Mouse (Mus musculus) CH12.LX (cell line): Measurements from ENCODE around the gene Amhr2.

Experiments used
- CTCF ChIP-seq, 2 experiments: IDR thresholded peaks in 1 of 2; conservative IDR thresholded peaks in 1 of 2; 2 replicates each; pipeline ENCODE4 v1.5.1; 2011 to 2012; ENCODE audit warnings: low read depth in 2 of 2, low read length in 2 of 2, improper control_type of control experiment in 1 of 2, inconsistent platforms in 1 of 2, mild to moderate bottlenecking in 1 of 2, moderate library complexity in 1 of 2
- EP300 ChIP-seq: IDR thresholded peaks from 2 replicates; pipeline ENCODE4 v1.6.1; 2011; ENCODE audit warnings: low read length, improper control_type of control experiment
- MAFK ChIP-seq: IDR thresholded peaks from 2 replicates; pipeline ENCODE4 v1.6.1; 2011; ENCODE audit warnings: low read length, improper control_type of control experiment; ENCODE audit not compliant: insufficient replicate concordance
- NELFE ChIP-seq: IDR thresholded peaks from 2 replicates; pipeline ENCODE4 v1.6.1; 2011; ENCODE audit warnings: low read depth, low read length, improper control_type of control experiment
- POLR2A ChIP-seq: IDR thresholded peaks from 2 replicates; pipeline ENCODE4 v1.6.1; 2011; ENCODE audit warnings: low read depth, mild to moderate bottlenecking, improper control_type of control experiment, low read length
- RAD21 ChIP-seq: IDR thresholded peaks from 2 replicates; pipeline ENCODE4 v1.6.1; 2011; ENCODE audit warnings: low read depth, mild to moderate bottlenecking, low read length, improper control_type of control experiment, moderate library complexity
- USF1 ChIP-seq: IDR thresholded peaks from 2 replicates; pipeline ENCODE4 v1.6.1; 2014; ENCODE audit warnings: low read depth, mild to moderate bottlenecking, inconsistent platforms, low read length, improper control_type of control experiment
- ZC3H11A ChIP-seq: IDR thresholded peaks from 2 replicates; pipeline ENCODE4 v1.6.1; 2012; ENCODE audit warnings: low read depth, mild to moderate bottlenecking, inconsistent platforms, low read length, improper control_type of control experiment

GRCm38 (mm10) chr15:102501084-102501814, 56.1 kb downstream of the Amhr2 start:
- TF ChIP-seq USF1 (no peak), NELFE (no peak), EP300 (no peak), POLR2A (peak; percentile 5; the same call in 1 of the 2 replicates), RAD21 (no peak), CTCF (conservative IDR thresholded peaks at IDR 0.05 in 1 of 2, IDR thresholded peaks at IDR 0.05 in 1 of 2; ENCODE audit: low read depth in 2 of 2, low read length in 2 of 2) (no peak), ZC3H11A (no peak), MAFK (no peak)
